Mouse (Mus musculus) forebrain, embryonic 10.5 days (tissue): ENCODE results near the gene Plcxd1. TPM values are rescaled to one million over a fixed set of nuclear protein-coding genes. Genes with fewer than 3 reads are reported as not detected.
A peak's percentile ranks its signal among the peaks of the same experiment; 100 is the strongest.
"Not testable (repeated sequence)": the region's sequence is repeated elsewhere in the genome, so short reads cannot be mapped to it uniquely, and the experiment has no call there.

Experiments used
- DNase-seq: peaks from one replicate; pipeline ENCODE4 v3.0.0-alpha.2; 2017; ENCODE audit warnings: low spot score; ENCODE audit errors: extremely low spot score
- H3K27ac ChIP-seq: fragments of 300-500 bp; sonication (generic); 2 replicates; pipeline ENCODE4 v1.5.1; 2016; ENCODE audit warnings: mild to moderate bottlenecking
- H3K27me3 ChIP-seq: fragments of 300-500 bp; sonication (generic); 2 replicates; pipeline ENCODE4 v1.6.1; 2016; ENCODE audit warnings: mild to moderate bottlenecking; ENCODE audit not compliant: poor library complexity, severe bottlenecking
- H3K36me3 ChIP-seq: fragments of 300-500 bp; sonication (generic); replicated peaks from 2 replicates; pipeline ENCODE4 v1.6.1; 2016; ENCODE audit warnings: mild to moderate bottlenecking, moderate library complexity
- H3K4me1 ChIP-seq: fragments of 300-500 bp; sonication (generic); 2 replicates; pipeline ENCODE4 v1.6.1; 2016
- H3K4me3 ChIP-seq: fragments of 300-500 bp; sonication (generic); 2 replicates; pipeline ENCODE4 v1.5.1; 2016; ENCODE audit warnings: mild to moderate bottlenecking, moderate library complexity
- H3K9me3 ChIP-seq: fragments of 300-500 bp; sonication (generic); 2 replicates; pipeline ENCODE4 v1.6.1; 2016; ENCODE audit warnings: mild to moderate bottlenecking, moderate library complexity
- WGBS: fragments of 180-500 bp; shearing (Covaris S2); methylation state at CpG from one replicate; pipeline ENCODE4 v1.1.7; 2016; 5-methylcytosine and 5-hydroxymethylcytosine counted together
- polyA plus RNA-seq: library from polyadenylated mRNA; unstranded; fragments of >200 nt; fragmentation: Nextera tagmentation; extraction: Ambion mirVana; gene quantifications from 2 replicates; pipeline ENCODE4 v1.2.1, GENCODE M21; 2016

Plcxd1 gene
- 1.3 and 1.5 TPM in 2 replicates for polyA plus RNA-seq

GRCm38 (mm10) chr5:110099656-110100580 is at the start of gene Plcxd1:
Gene Plcxd1 (plus strand): TSS chr5:110099969.
- Histone ChIP-seq H3K27ac (peak within 1 kb of the TSS; percentile 35; the same call in 1 of the 2 replicates), H3K36me3 (peaks cover 30% of the 10 kb centered on the region), H3K4me1 (peaks cover 44% of the 10 kb centered on the region), H3K27me3 (peaks cover 18% of the 10 kb centered on the region), H3K9me3 (peaks cover 2% of the 10 kb centered on the region; the same call in 1 of the 2 replicates), H3K4me3 (peak within 1 kb of the TSS; percentile 48)
- 5% methylated on average over 25 of the region's 25 CpGs for WGBS
- no peak for DNase-seq

- H3K9me3 ChIP-seq = peaks cover 11% of the 10 kb centered on the region; the same call in 1 of the 2 replicates
- no peaks in the 10 kb centered on the region for H3K36me3 ChIP-seq
- peak; percentile 75 for DNase-seq
- peaks cover 3% of the 10 kb centered on the region; the same call in 1 of the 2 replicates for H3K4me1 ChIP-seq
- H3K27me3 ChIP-seq = no peaks in the 10 kb centered on the region
- peak overlapping the region; percentile 85 for H3K27ac ChIP-seq
- H3K4me3 ChIP-seq = peak overlapping the region; percentile 66
- 3% methylated on average over 19 of the region's 19 CpGs for WGBS
These were observed 41.9 kb upstream of the Plcxd1 start for GRCm38 (mm10) chr5:110057637-110058408.

GRCm38 (mm10) chr5:110072413-110072812 is 27.4 kb upstream of the Plcxd1 start, which contains the start of gene Gm17655:
Gene Gm17655 (minus strand): TSS chr5:110072513.
- not testable (repeated sequence) for H3K36me3 ChIP-seq
- 86% methylated on average over 2 of the region's 2 CpGs for WGBS

GRCm38 (mm10) chr5:110082961-110083360 is 16.8 kb upstream of the Plcxd1 start:
- WGBS = 80% methylated on average over 4 of the region's 4 CpGs
- Histone ChIP-seq H3K36me3 (peaks cover 17% of the 10 kb centered on the region), H3K4me1 (no peaks in the 10 kb centered on the region), H3K4me3 (no peak overlapping the region), H3K27me3 (no peaks in the 10 kb centered on the region), H3K27ac (no peak overlapping the region), H3K9me3 (peaks cover 56% of the 10 kb centered on the region)
- no peak for DNase-seq

More at GRCm38 (mm10) chr5:110072413-110072812, 27.4 kb upstream of the Plcxd1 start, which contains the start of gene Gm17655:
- not testable (repeated sequence) for H3K4me1 ChIP-seq, H3K27me3 ChIP-seq, H3K27ac ChIP-seq, H3K4me3 ChIP-seq, DNase-seq
- peaks cover 41% of the 10 kb centered on the region for H3K9me3 ChIP-seq

- Histone ChIP-seq H3K27me3 (no peaks in the 10 kb centered on the region), H3K4me3 (no peak overlapping the region), H3K36me3 (no peaks in the 10 kb centered on the region), H3K27ac (no peak overlapping the region), H3K4me1 (no peaks in the 10 kb centered on the region), H3K9me3 (peaks cover 29% of the 10 kb centered on the region)
- DNase-seq = no peak
- WGBS = 30% methylated on average over 14 of the region's 14 CpGs
These were observed 13.5 kb upstream of the Plcxd1 start for GRCm38 (mm10) chr5:110086161-110086866.

- H3K9me3 ChIP-seq = no peaks in the 10 kb centered on the region; the same call in 1 of the 2 replicates
- WGBS = 82% methylated on average over 2 of the region's 2 CpGs
- no peak for DNase-seq
- peaks cover 14% of the 10 kb centered on the region for H3K4me1 ChIP-seq
- H3K27ac ChIP-seq = no peak overlapping the region
- H3K27me3 ChIP-seq = no peaks in the 10 kb centered on the region
- H3K4me3 ChIP-seq = no peak overlapping the region
- no peaks in the 10 kb centered on the region for H3K36me3 ChIP-seq
These were observed 8.2 kb upstream of the Plcxd1 start for GRCm38 (mm10) chr5:110091546-110091945.

- peak; percentile 86 for DNase-seq
- H3K27ac ChIP-seq = peak within 1 kb of the TSS; percentile 92
- H3K4me3 ChIP-seq = peak within 1 kb of the TSS; percentile 67
- 1% methylated on average over 25 of the region's 25 CpGs for WGBS
- H3K27me3 ChIP-seq = no peaks in the 10 kb centered on the region; the same call in 1 of the 2 replicates
- no peaks in the 10 kb centered on the region for H3K36me3 ChIP-seq
- H3K4me1 ChIP-seq = peaks cover 22% of the 10 kb centered on the region
- no peaks in the 10 kb centered on the region for H3K9me3 ChIP-seq
These were observed 5.5 kb upstream of the Plcxd1 start, which contains the start of gene Gm35315 for GRCm38 (mm10) chr5:110094030-110094846. Gene Gm35315 (minus strand): TSS chr5:110094420.

GRCm38 (mm10) chr5:110094847-110095213 is 4.9 kb upstream of the Plcxd1 start:
- Histone ChIP-seq H3K4me1 (peaks cover 28% of the 10 kb centered on the region), H3K27ac (peak overlapping the region; percentile 92), H3K27me3 (no peaks in the 10 kb centered on the region; the same call in 1 of the 2 replicates), H3K36me3 (no peaks in the 10 kb centered on the region), H3K4me3 (peak overlapping the region; percentile 67), H3K9me3 (no peaks in the 10 kb centered on the region)
- no peak for DNase-seq
- WGBS = 11% methylated on average over 4 of the region's 4 CpGs

- H3K9me3 ChIP-seq = no peaks in the 10 kb centered on the region
- H3K4me3 ChIP-seq = no peak overlapping the region
- H3K36me3 ChIP-seq = peaks cover 21% of the 10 kb centered on the region
- peaks cover 18% of the 10 kb centered on the region for H3K27me3 ChIP-seq
- WGBS = 15% methylated on average over 1 of the region's 1 CpGs
- peaks cover 51% of the 10 kb centered on the region for H3K4me1 ChIP-seq
- H3K27ac ChIP-seq = peak overlapping the region; percentile 35; the same call in 1 of the 2 replicates
- no peak for DNase-seq
These were observed 735 bp upstream of the Plcxd1 start for GRCm38 (mm10) chr5:110098991-110099477.

GRCm38 (mm10) chr5:110100921-110101631 is 1.3 kb downstream of the Plcxd1 start:
- Histone ChIP-seq H3K36me3 (peaks cover 41% of the 10 kb centered on the region), H3K4me3 (peak overlapping the region; percentile 48), H3K27ac (no peak overlapping the region), H3K4me1 (peaks cover 43% of the 10 kb centered on the region), H3K9me3 (peaks cover 6% of the 10 kb centered on the region; the same call in 1 of the 2 replicates), H3K27me3 (peaks cover 18% of the 10 kb centered on the region)
- DNase-seq = no peak
- 1% methylated on average over 33 of the region's 37 CpGs for WGBS
